Mouse (Mus musculus): Measurements from ENCODE around the gene Them7. TPM values are rescaled to one million over a fixed set of nuclear protein-coding genes. Genes with fewer than 3 reads are reported as not detected.

Them7 gene
- total RNA-seq, 2 experiments from 2014 or later = 1.3 to 2.4 TPM

- peak; percentile 79 for DNase-seq
- intact Hi-C loops (cut with DNase I) = loop anchor here (1.0 to 10.0 kb wide), 2 partner anchors 29 to 584 kb away; partner anchors contain the start of gene Qser1
These were observed 175.2 kb downstream of the Them7 start, which contains the start of gene Rcn1 for GRCm38 (mm10) chr2:105399085-105399891. TSS of gene Rcn1 (minus strand) at chr2:105399319.

GRCm38 (mm10) chr2:105400558-105400957, 176.4 kb downstream of the Them7 start:
- intact Hi-C loops (cut with DNase I) = no loop called here
- DNase-seq = no peak

GRCm38 (mm10) chr2:105402180-105402579, 178.1 kb downstream of the Them7 start:
- no peak for DNase-seq
- intact Hi-C loops (cut with DNase I) = no loop called here

GRCm38 (mm10) chr2:105408511-105408910, 184.4 kb downstream of the Them7 start:
- intact Hi-C loops (cut with DNase I) = no loop called here
- peak; percentile 46 for DNase-seq

- intact Hi-C loops (cut with DNase I) = no loop called here
- DNase-seq = no peak
These were observed 185.1 kb downstream of the Them7 start for GRCm38 (mm10) chr2:105409253-105409652.

- intact Hi-C loops (cut with DNase I) = no loop called here
- no peak for DNase-seq
These were observed 190.2 kb downstream of the Them7 start for GRCm38 (mm10) chr2:105414309-105414708.

- intact Hi-C loops (cut with DNase I) = no loop called here
- no peak for DNase-seq
These were observed 192.0 kb downstream of the Them7 start for GRCm38 (mm10) chr2:105416046-105416659.

- DNase-seq = no peak
- intact Hi-C loops (cut with DNase I) = no loop called here
These were observed 192.7 kb downstream of the Them7 start for GRCm38 (mm10) chr2:105416660-105417348.

GRCm38 (mm10) chr2:105417663-105418062, 193.5 kb downstream of the Them7 start:
- intact Hi-C loops (cut with DNase I) = no loop called here
- DNase-seq = no peak

GRCm38 (mm10) chr2:105418629-105419227, 194.6 kb downstream of the Them7 start:
- no peak for DNase-seq
- intact Hi-C loops (cut with DNase I) = no loop called here

- DNase-seq = no peak
- intact Hi-C loops (cut with DNase I) = loop anchor here (5.0 kb wide), 1 partner anchor 170 kb away; no protein-coding TSS in a partner anchor
These were observed 203.3 kb downstream of the Them7 start for GRCm38 (mm10) chr2:105427447-105427846.

GRCm38 (mm10) chr2:105428029-105428428, 203.9 kb downstream of the Them7 start:
- intact Hi-C loops (cut with DNase I) = loop anchor here (1.0 to 5.0 kb wide), 4 partner anchors 29 to 171 kb away; partner anchors contain the start of gene Rcn1
- peak; percentile 72 to 74 for DNase-seq

GRCm38 (mm10) chr2:105428467-105428866, 204.3 kb downstream of the Them7 start:
- DNase-seq = no peak
- intact Hi-C loops (cut with DNase I) = loop anchor here (1.0 to 5.0 kb wide), 4 partner anchors 29 to 171 kb away; partner anchors contain the start of gene Rcn1

Other genes with a start within 250 kb of the Them7 start
- gene Eif3m, start 207.2 kb upstream of the Them7 start, total RNA-seq (2021) = 100 to 1,000 TPM; 130 to 138 TPM
- not detected for gene Gm11060, start 132.3 kb upstream of the Them7 start, total RNA-seq (2021)
- 1 to 10 TPM; 5.2 to 6.9 TPM for gene Wt1, start 97.8 kb upstream of the Them7 start, total RNA-seq (2021)
- 10 to 100 TPM; 21.5 to 23.6 TPM for gene Rcn1, start 175.0 kb downstream of the Them7 start, total RNA-seq (2021)

All from heart, postnatal 36 days (tissue).